Mouse (Mus musculus) midbrain, embryonic 16.5 days (tissue): Measurements from ENCODE around the gene Vmn2r29. TPM values are rescaled to one million over a fixed set of nuclear protein-coding genes. Genes with fewer than 3 reads are reported as not detected.
A peak's percentile ranks its signal among the peaks of the same experiment; 100 is the strongest.
"Not testable (repeated sequence)": the region's sequence is repeated elsewhere in the genome, so short reads cannot be mapped to it uniquely, and the experiment has no call there.

Experiments used
- ATAC-seq: fragments of 200-750 bp; cut with Nextera tagmentation; 2 replicates; pipeline ENCODE4 v1.8.0; 2017; ENCODE audit warnings: moderate TSS enrichment
- H3K27ac ChIP-seq: fragments of 300-500 bp; sonication (generic); 2 replicates; pipeline ENCODE4 v1.5.1; 2014; ENCODE audit warnings: mild to moderate bottlenecking, low read length, mixed read lengths
- H3K27me3 ChIP-seq: fragments of 300-500 bp; sonication (generic); 2 replicates; pipeline ENCODE4 v1.6.1; 2014; ENCODE audit warnings: low read depth, low read length, mixed read lengths; ENCODE audit not compliant: control insufficient read depth, insufficient read depth
- H3K36me3 ChIP-seq: fragments of 300-500 bp; sonication (generic); 2 replicates; pipeline ENCODE4 v1.6.1; 2014; ENCODE audit warnings: mild to moderate bottlenecking, low read length, moderate library complexity, mixed read lengths; ENCODE audit not compliant: control insufficient read depth, insufficient read depth
- H3K4me1 ChIP-seq: fragments of 300-500 bp; sonication (generic); 2 replicates; pipeline ENCODE4 v1.6.1; 2014; ENCODE audit warnings: mild to moderate bottlenecking, low read length, mixed read lengths; ENCODE audit not compliant: control insufficient read depth, insufficient read depth
- H3K4me2 ChIP-seq: fragments of 300-500 bp; sonication (generic); 2 replicates; pipeline ENCODE4 v1.6.1; 2014; ENCODE audit warnings: mild to moderate bottlenecking, low read length, mixed read lengths
- H3K4me3 ChIP-seq: fragments of 300-500 bp; sonication (generic); 2 replicates; pipeline ENCODE4 v1.5.1; 2014; ENCODE audit warnings: low read depth, mild to moderate bottlenecking, low read length, moderate library complexity, mixed read lengths
- H3K9ac ChIP-seq: fragments of 300-500 bp; sonication (generic); 2 replicates; pipeline ENCODE4 v1.6.1; 2014; ENCODE audit warnings: low read depth, low read length, mixed read lengths
- H3K9me3 ChIP-seq: fragments of 300-500 bp; sonication (generic); replicated peaks from 2 replicates; pipeline ENCODE4 v1.6.1; 2014; ENCODE audit warnings: mild to moderate bottlenecking, low read length, mixed read lengths; ENCODE audit not compliant: control insufficient read depth, poor library complexity, severe bottlenecking
- WGBS: fragments of 180-500 bp; shearing (Covaris S2); extraction: QIAGEN DNeasy Blood & Tissue Kit; methylation state at CpG from one replicate; pipeline ENCODE4 v1.1.7; 2014; 5-methylcytosine and 5-hydroxymethylcytosine counted together
- polyA plus RNA-seq: library from polyadenylated mRNA; unstranded; fragments of >200 nt; fragmentation: Nextera tagmentation; extraction: Ambion mirVana; gene quantifications from 2 replicates; pipeline ENCODE4 v1.2.1, GENCODE M21; 2015

Vmn2r29 gene
- polyA plus RNA-seq: 1.5 and 1.7 TPM in 2 replicates

- not testable (repeated sequence) for ATAC-seq
- no CpG with 5 or more reads among the region's 1 CpGs for WGBS
Measured at GRCm38 (mm10) chr7:7247228-7247627, at the start of gene Vmn2r29. TSS of gene Vmn2r29 (minus strand) at chr7:7247328.

GRCm38 (mm10) chr7:7295595-7295994 lies 48.5 kb upstream of the Vmn2r29 start:
- Histone ChIP-seq H3K36me3 (peaks cover 21% of the 10 kb centered on the region), H3K9ac (no peak overlapping the region), H3K4me1 (no peaks in the 10 kb centered on the region; the same call in 1 of the 2 replicates), H3K27me3 (no peaks in the 10 kb centered on the region), H3K4me2 (no peak overlapping the region), H3K4me3 (no peak overlapping the region), H3K27ac (no peak overlapping the region), H3K9me3 (no peaks in the 10 kb centered on the region)
- no peak for ATAC-seq
- WGBS: 79% methylated on average over 16 of the region's 16 CpGs

More at GRCm38 (mm10) chr7:7247228-7247627, at the start of gene Vmn2r29:
- not testable (repeated sequence) for H3K4me1 ChIP-seq, H3K9ac ChIP-seq, H3K27ac ChIP-seq, H3K27me3 ChIP-seq, H3K36me3 ChIP-seq, H3K9me3 ChIP-seq, H3K4me3 ChIP-seq, H3K4me2 ChIP-seq

DNA sequence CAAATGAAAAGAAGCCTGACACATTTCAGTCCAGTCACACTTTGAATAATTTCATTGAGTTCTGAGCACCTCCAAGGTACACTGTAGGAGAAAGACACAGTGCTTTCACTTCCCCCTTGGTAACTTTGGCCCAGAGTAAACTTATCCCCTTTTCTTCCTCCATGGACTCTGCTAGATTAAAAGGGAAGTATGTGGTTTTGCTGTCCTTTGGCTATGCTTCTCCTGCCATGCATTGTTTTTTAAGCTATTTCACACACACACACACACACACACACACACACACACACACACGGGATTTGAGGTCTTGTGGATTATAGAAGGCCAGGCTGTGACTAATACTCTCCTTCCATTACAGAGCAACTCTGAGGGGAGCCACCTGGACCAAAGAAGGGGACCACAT lies 34.3 kb upstream of the Vmn2r29 start:
- Histone ChIP-seq H3K4me1 (no peaks in the 10 kb centered on the region), H3K9me3 (peaks cover 3% of the 10 kb centered on the region; the same call in 1 of the 2 replicates), H3K27ac (no peak overlapping the region), H3K4me2 (no peak overlapping the region), H3K27me3 (no peaks in the 10 kb centered on the region), H3K4me3 (no peak overlapping the region), H3K9ac (no peak overlapping the region), H3K36me3 (peaks cover 25% of the 10 kb centered on the region)
- 79% methylated on average over 1 of the region's 1 CpGs for WGBS
- ATAC-seq: no peak

GRCm38 (mm10) chr7:7277966-7278567 lies 30.9 kb upstream of the Vmn2r29 start, which contains the start of gene Gm45844:
TSS of gene Gm45844 (minus strand) at chr7:7278289.
- peak; percentile 99 for ATAC-seq
- WGBS: 41% methylated on average over 45 of the region's 45 CpGs

GRCm38 (mm10) chr7:7277556-7277955 lies 30.4 kb upstream of the Vmn2r29 start:
- H3K36me3 ChIP-seq, H3K27me3 ChIP-seq, H3K9me3 ChIP-seq, H3K4me1 ChIP-seq: not testable (repeated sequence)
- Histone ChIP-seq H3K4me3 (peak overlapping the region; percentile 38), H3K4me2 (peak overlapping the region; percentile 51), H3K27ac (peak overlapping the region; percentile 65), H3K9ac (peak overlapping the region; percentile 23)
- WGBS: 41% methylated on average over 24 of the region's 24 CpGs
- ATAC-seq: peak; percentile 73

More at GRCm38 (mm10) chr7:7277966-7278567, 30.9 kb upstream of the Vmn2r29 start, which contains the start of gene Gm45844:
- H3K4me1 ChIP-seq, H3K9me3 ChIP-seq, H3K36me3 ChIP-seq, H3K27me3 ChIP-seq: not testable (repeated sequence)
- H3K4me3 ChIP-seq: peak within 1 kb of the TSS; percentile 38
- peak within 1 kb of the TSS; percentile 65 for H3K27ac ChIP-seq
- H3K9ac ChIP-seq: peak within 1 kb of the TSS; percentile 23
- H3K4me2 ChIP-seq: peak within 1 kb of the TSS; percentile 51

GRCm38 (mm10) chr7:7209313-7210151 lies 37.6 kb downstream of the Vmn2r29 start, which contains the start of gene Zfp772:
TSS of gene Zfp772 (minus strand) at chr7:7209998.
- H3K27me3 ChIP-seq, H3K27ac ChIP-seq, H3K4me1 ChIP-seq, H3K36me3 ChIP-seq, H3K9me3 ChIP-seq: not testable (repeated sequence)
- Histone ChIP-seq H3K9ac (peak within 1 kb of the TSS; percentile 52), H3K4me3 (peak within 1 kb of the TSS; percentile 48), H3K4me2 (peak within 1 kb of the TSS; percentile 60)
- 2% methylated on average over 24 of the region's 24 CpGs for WGBS
- peak; percentile 62; the same call in 1 of the 2 replicates for ATAC-seq

- Histone ChIP-seq H3K9ac (peak overlapping the region; percentile 43; the same call in 1 of the 2 replicates), H3K27ac (peak overlapping the region; percentile 6; the same call in 1 of the 2 replicates), H3K4me2 (peak overlapping the region; percentile 48), H3K4me3 (peak overlapping the region; percentile 49), H3K36me3 (no peaks in the 10 kb centered on the region), H3K9me3 (no peaks in the 10 kb centered on the region), H3K4me1 (0 out of 2 replicates have a peak, but pooled peaks cover 2% of the 10 kb centered on the region), H3K27me3 (no peaks in the 10 kb centered on the region)
- ATAC-seq: peak; percentile 97
- 9% methylated on average over 18 of the region's 18 CpGs for WGBS
Measured at GRCm38 (mm10) chr7:7188191-7188942, 58.8 kb downstream of the Vmn2r29 start.

GRCm38 (mm10) chr7:7187417-7188190 lies 59.5 kb downstream of the Vmn2r29 start:
- ATAC-seq: peak; percentile 83
- 44% methylated on average over 13 of the region's 13 CpGs for WGBS
- H3K4me2 ChIP-seq: peak overlapping the region; percentile 48
- H3K4me1 ChIP-seq: 0 out of 2 replicates have a peak, but pooled peaks cover 2% of the 10 kb centered on the region
- peak overlapping the region; percentile 49 for H3K4me3 ChIP-seq
- no peaks in the 10 kb centered on the region for H3K9me3 ChIP-seq
- H3K27me3 ChIP-seq: no peaks in the 10 kb centered on the region
- H3K36me3 ChIP-seq: peaks cover 5% of the 10 kb centered on the region; the same call in 1 of the 2 replicates
- H3K27ac ChIP-seq: no peak overlapping the region
- peak overlapping the region; percentile 43; the same call in 1 of the 2 replicates for H3K9ac ChIP-seq
